In the genomic region with DNA sequence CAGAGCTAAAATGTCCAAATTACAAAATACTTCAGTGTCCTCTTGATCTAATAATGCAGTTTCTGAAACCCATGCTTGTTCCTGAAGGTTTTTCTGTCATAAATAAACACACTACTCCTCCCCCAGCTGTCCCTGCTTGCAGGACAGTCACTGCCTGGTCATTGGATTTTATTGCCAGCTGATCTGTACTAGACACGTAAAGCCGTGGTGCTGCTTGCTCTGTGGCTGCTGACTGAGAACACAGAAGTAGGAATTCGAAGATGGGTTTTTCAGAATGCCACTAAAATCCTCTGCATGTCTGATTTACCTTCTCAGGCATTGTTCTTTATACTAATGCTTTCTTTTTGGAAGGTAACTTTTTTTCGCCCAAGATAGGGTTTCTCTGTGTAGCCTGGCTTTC, we compare ENCODE assay signal across 23 mouse cellular contexts. TPM values are rescaled to one million over a fixed set of nuclear protein-coding genes. Genes with fewer than 3 reads are reported as not detected.
"Had no signal": no experiment of that assay in that cellular context is flagged by ENCODE, and none has a peak within 500 bp of the region (broad histone marks: within the 10 kb centered on the region; RNA-seq: fewer than 3 reads in every experiment).

No protein-coding gene starts in this region.

- DNase-seq: gastrocnemius, postnatal 14 days; gastrocnemius, postnatal 36 days; heart, adult 18-20 months; heart, postnatal 10 days; kidney, adult 11 months; kidney, adult 8-10 months; layer of hippocampus, adult 9-11 months; layer of hippocampus, postnatal 36 days; left cerebral cortex, postnatal 4 days had no signal

- H3K36me3 ChIP-seq: limb, embryonic 15.5 days; liver, embryonic 12.5 days had no signal

- H3K4me3 ChIP-seq: heart, embryonic 10.5 days; heart, embryonic 12.5 days; hindbrain, embryonic 13.5 days; hindbrain, embryonic 15.5 days; kidney, embryonic 15.5 days; limb, embryonic 13.5 days; limb, embryonic 15.5 days; liver, embryonic 12.5 days had no signal

- ATAC-seq: hindbrain, postnatal 0 days; intestine, embryonic 16.5 days; liver, embryonic 12.5 days had no signal

- H3K9ac ChIP-seq: heart, embryonic 12.5 days; hindbrain, embryonic 13.5 days; hindbrain, embryonic 15.5 days; kidney, embryonic 15.5 days; limb, embryonic 13.5 days; limb, embryonic 15.5 days; liver, embryonic 12.5 days; liver, embryonic 14.5 days had no signal

- H3K4me1 ChIP-seq: heart, embryonic 12.5 days; hindbrain, embryonic 13.5 days; hindbrain, embryonic 15.5 days; limb, embryonic 13.5 days; limb, embryonic 15.5 days; liver, embryonic 12.5 days had no signal

- H3K9me3 ChIP-seq: heart, embryonic 10.5 days; heart, embryonic 12.5 days; hindbrain, embryonic 13.5 days; hindbrain, embryonic 15.5 days; kidney, embryonic 15.5 days; limb, embryonic 13.5 days; limb, embryonic 15.5 days; liver, embryonic 12.5 days had no signal

- H3K27ac ChIP-seq: heart, embryonic 10.5 days; hindbrain, embryonic 13.5 days; hindbrain, embryonic 15.5 days; hindbrain, postnatal 0 days; kidney, embryonic 15.5 days; limb, embryonic 13.5 days; limb, embryonic 15.5 days; liver, embryonic 12.5 days; liver, embryonic 14.5 days had no signal

- H3K27me3 ChIP-seq: heart, embryonic 12.5 days; hindbrain, embryonic 13.5 days; hindbrain, embryonic 15.5 days; kidney, embryonic 15.5 days; limb, embryonic 13.5 days; limb, embryonic 15.5 days; liver, embryonic 12.5 days had no signal

- H3K4me2 ChIP-seq: heart, embryonic 12.5 days; hindbrain, embryonic 13.5 days; hindbrain, embryonic 15.5 days; kidney, embryonic 15.5 days; limb, embryonic 13.5 days; limb, embryonic 15.5 days; liver, embryonic 12.5 days had no signal

RNA-seq across cellular contexts. Expression of a gene that starts 25.2 kb away (rescaled TPM):
- total RNA-seq: heart, postnatal 10 days; hematopoietic stem cell, adult 5-6 weeks had no signal
- polyA plus RNA-seq: intestine, embryonic 14.5 days; large intestine, adult 2 months; liver, embryonic 12.5 days had no signal
